Mouse (Mus musculus) hindbrain, embryonic 10.5 days (tissue): ENCODE measurements around the gene Rasip1. TPM values are rescaled to one million over a fixed set of nuclear protein-coding genes. Genes with fewer than 3 reads are reported as not detected.

Source experiments
- DNase-seq: peaks from one replicate; pipeline ENCODE4 v3.0.0-alpha.2; 2017; ENCODE audit warnings: low spot score
- H3K27ac ChIP-seq: fragments of 300-500 bp; sonication (generic); 2 replicates; pipeline ENCODE4 v1.5.1; 2016; ENCODE audit warnings: mild to moderate bottlenecking, moderate library complexity
- H3K27me3 ChIP-seq: fragments of 300-500 bp; sonication (generic); 2 replicates; pipeline ENCODE4 v1.6.1; 2016; ENCODE audit warnings: mild to moderate bottlenecking; ENCODE audit not compliant: poor library complexity, insufficient read depth, severe bottlenecking
- H3K36me3 ChIP-seq: fragments of 300-500 bp; sonication (generic); 2 replicates; pipeline ENCODE4 v1.6.1; 2016; ENCODE audit warnings: mild to moderate bottlenecking, moderate library complexity
- H3K4me1 ChIP-seq: fragments of 300-500 bp; sonication (generic); replicated peaks from 2 replicates; pipeline ENCODE4 v1.6.1; 2016; ENCODE audit warnings: mild to moderate bottlenecking
- H3K4me3 ChIP-seq: fragments of 300-500 bp; sonication (generic); 2 replicates; pipeline ENCODE4 v1.5.1; 2016; ENCODE audit warnings: mild to moderate bottlenecking, moderate library complexity
- H3K9me3 ChIP-seq: fragments of 300-500 bp; sonication (generic); 2 replicates; pipeline ENCODE4 v1.6.1; 2016; ENCODE audit warnings: mild to moderate bottlenecking, moderate library complexity
- WGBS: fragments of 180-500 bp; shearing (Covaris S2); methylation state at CpG from one replicate; pipeline ENCODE4 v1.1.7; 2016; 5-methylcytosine and 5-hydroxymethylcytosine counted together
- polyA plus RNA-seq: library from polyadenylated mRNA; unstranded; fragments of >200 nt; fragmentation: Nextera tagmentation; extraction: Ambion mirVana; gene quantifications from 2 replicates; pipeline ENCODE4 v1.2.1, GENCODE M21; 2016

The Rasip1 gene
- polyA plus RNA-seq, 1 experiment from 2014 or later = 9.3 TPM

DNA sequence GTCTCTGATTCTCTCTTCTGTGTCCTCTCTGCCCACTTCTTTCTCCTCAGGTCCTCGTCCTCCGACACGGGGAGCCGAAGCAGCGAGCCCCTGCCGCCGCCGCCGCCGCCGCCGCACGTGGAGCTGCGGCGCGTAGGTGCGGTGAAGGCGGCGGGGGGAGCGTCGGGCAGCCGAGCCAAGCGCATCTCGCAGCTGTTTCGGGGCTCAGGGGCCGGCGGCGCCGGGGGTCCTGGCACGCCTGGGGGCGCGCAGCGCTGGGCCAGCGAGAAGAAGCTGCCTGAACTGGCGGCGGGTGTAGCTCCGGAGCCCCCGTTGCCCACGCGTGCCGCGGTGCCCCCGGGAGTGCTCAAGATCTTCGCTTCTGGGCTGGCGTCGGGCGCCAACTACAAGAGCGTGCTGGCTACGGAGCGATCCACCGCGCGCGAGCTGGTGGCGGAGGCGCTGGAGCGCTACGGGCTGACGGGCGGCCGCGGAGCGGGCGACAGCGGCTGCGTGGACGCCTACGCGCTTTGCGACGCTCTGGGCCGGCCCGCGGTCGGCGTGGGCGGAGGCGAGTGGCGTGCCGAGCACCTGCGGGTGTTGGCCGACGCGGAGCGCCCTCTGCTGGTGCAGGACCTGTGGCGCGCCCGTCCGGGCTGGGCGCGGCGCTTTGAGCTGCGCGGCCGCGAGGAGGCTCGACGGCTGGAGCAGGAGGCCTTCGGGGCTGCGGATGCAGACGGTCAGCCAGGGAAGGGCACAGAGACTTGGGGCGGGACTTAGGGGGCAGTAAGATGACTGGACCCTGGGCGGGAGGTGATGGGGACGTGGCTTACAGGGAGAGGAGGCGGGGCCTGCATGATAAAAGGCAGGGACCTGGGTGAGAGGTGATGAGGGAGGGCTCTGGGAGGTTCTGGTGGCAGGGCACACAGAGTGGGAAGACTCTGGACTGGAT is 1.3 kb downstream of the Rasip1 start:
- DNase-seq = peak; percentile 88
- no peaks in the 10 kb centered on the region for H3K9me3 ChIP-seq
- H3K4me1 ChIP-seq = peaks cover 18% of the 10 kb centered on the region
- H3K36me3 ChIP-seq = no peaks in the 10 kb centered on the region
- H3K27ac ChIP-seq = peak overlapping the region; percentile 88
- peak overlapping the region; percentile 63 for H3K4me3 ChIP-seq
- WGBS = 2% methylated on average over 105 of the region's 105 CpGs
- H3K27me3 ChIP-seq = peaks cover 86% of the 10 kb centered on the region

DNA sequence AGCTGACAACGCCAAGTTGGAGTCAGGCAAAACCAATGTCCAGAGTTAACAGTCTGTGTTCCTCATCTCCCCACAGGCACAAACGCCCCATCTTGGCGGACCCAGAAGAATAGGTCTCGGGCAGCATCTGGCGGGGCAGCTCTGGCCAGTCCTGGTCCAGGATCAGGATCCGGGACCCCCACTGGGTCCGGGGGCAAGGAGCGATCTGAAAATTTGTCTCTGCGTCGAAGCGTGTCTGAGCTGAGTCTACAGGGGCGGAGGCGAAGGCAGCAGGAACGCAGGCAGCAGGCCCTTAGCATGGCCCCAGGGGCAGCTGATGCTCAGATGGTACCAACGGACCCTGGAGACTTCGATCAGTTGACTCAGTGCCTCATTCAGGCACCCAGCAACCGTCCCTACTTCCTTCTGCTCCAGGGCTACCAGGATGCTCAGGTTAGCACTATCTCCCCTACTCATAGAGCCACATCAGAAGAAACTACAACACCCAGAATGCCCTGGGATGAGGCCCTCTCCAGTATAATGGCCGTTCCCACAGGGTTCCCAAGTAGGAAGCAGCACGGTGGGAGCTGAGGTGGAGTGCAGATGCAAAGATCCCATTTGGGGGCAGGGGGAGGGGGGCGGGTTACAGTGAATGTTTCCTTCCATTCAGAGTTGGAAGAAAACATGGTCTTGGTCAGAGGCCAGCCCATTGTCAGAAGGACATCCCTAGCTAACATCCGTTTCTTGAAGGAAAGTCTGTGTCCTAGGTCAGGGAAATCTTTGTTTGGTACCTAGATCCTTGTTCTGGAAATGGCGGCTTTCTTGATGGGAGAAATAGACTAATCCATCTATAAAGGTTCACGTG is 3.0 kb downstream of the Rasip1 start:
- Histone ChIP-seq H3K27ac (no peak overlapping the region), H3K4me3 (no peak overlapping the region), H3K4me1 (peaks cover 18% of the 10 kb centered on the region), H3K9me3 (no peaks in the 10 kb centered on the region), H3K27me3 (peaks cover 90% of the 10 kb centered on the region), H3K36me3 (no peaks in the 10 kb centered on the region)
- 70% methylated on average over 23 of the region's 23 CpGs for WGBS
- DNase-seq = no peak

DNA sequence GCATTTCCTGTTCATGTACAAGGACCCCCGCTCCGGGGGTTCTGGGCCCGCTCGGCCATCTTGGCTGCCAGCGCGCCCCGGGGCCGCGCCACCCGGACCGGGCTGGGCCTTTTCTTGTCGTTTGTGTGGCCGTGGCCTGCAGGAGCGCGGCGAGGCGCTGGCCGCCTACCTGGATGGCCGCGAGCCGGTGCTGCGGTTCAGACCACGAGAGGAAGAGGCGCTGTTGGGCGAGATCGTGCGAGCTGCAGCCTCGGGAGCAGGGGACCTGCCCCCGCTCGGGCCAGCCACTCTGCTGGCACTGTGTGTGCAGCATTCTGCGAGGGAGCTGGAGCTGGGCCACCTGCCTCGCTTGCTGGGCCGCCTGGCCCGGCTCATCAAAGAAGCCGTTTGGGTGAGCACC is 5.2 kb downstream of the Rasip1 start:
- Histone ChIP-seq H3K27ac (peak overlapping the region; percentile 77), H3K27me3 (peaks cover 69% of the 10 kb centered on the region)

DNA sequence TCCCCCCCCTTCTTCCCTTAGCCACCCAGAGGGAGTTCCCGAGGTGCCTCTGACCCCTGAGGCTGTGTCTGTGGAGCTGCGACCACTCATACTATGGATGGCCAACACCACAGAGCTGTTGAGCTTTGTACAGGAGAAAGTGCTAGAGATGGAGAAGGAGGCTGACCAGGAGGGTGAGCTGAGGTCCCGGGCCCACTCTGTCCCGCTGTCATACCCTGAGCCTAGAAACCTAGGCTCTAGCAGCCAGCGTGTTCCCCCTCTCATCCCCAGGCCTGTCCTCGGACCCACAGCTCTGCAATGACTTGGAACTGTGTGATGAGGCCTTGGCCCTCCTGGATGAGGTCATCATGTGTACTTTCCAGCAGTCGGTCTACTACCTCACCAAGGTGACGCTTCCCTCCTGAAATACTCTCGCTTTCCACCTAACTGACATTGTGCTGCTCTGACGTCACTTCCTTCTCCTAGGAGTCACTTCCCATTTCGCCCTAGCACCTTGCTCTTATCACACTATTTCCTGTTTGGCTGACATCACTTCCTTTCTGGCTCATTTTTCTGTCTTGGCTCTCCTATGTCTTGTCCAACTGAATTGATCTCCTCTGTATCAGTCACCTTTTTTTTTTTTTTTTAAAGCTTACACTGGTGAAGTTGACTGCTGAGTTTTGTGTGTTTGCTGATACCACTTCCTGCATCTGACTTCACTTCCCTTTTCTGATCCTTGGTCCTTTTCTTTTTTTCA is 7.8 kb downstream of the Rasip1 start:
- Histone ChIP-seq H3K27ac (no peak overlapping the region), H3K4me3 (no peak overlapping the region), H3K36me3 (peaks cover 17% of the 10 kb centered on the region), H3K4me1 (peaks cover 29% of the 10 kb centered on the region), H3K27me3 (peaks cover 52% of the 10 kb centered on the region), H3K9me3 (no peaks in the 10 kb centered on the region)
- DNase-seq = no peak
- 88% methylated on average over 11 of the region's 11 CpGs for WGBS

More for the DNA sequence above, 5.2 kb downstream of the Rasip1 start:
- Histone ChIP-seq H3K9me3 (no peaks in the 10 kb centered on the region), H3K4me3 (peak overlapping the region; percentile 44), H3K36me3 (peaks cover 14% of the 10 kb centered on the region), H3K4me1 (peaks cover 18% of the 10 kb centered on the region)
- DNase-seq = peak; percentile 47
- WGBS = 14% methylated on average over 35 of the region's 35 CpGs

DNA sequence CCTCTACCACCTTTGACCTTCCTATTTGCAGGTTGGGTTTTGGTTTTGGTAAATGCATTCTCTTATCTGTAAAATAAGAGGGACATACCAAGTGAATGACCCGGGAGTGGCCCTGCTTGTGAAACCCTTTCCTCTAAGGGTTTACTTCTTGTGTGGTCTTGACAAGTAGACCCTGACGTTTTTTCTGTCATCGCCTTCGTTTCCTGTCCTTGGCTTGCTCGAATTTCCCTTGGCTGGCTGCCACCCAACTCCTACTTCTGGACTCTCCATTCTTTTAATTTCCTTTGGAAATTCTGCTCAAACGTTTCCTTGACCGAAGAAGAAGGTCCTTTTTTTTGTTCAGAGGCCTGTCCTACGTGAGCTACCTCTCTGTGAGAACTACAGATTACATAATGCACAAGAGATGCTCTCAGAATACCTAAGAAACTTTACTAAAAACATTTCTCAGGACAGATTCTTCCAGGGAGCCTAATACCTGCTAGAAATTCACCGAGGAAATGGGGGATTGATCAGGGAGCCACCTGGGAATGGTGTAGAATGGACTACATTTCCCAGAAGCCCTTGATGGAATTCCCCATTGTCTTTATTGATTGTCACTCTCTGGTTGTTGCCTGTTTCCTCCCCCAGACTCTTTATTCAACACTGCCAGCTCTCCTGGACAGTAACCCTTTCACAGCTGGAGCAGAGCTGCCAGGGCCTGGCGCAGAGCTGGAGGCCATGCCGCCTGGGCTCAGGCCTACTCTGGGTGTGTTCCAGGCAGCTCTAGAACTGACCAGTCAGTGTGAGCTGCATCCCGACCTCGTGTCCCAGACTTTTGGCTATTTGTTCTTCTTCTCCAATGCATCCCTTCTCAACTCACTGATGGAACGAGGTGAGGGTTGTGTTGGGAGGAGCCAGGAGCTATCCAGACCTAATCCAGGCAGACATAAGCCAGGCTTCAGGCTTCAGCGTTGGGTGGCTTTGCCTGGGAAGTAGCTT is 8.7 kb downstream of the Rasip1 start:
- H3K27me3 ChIP-seq = peaks cover 52% of the 10 kb centered on the region
- peaks cover 36% of the 10 kb centered on the region for H3K4me1 ChIP-seq
- no peaks in the 10 kb centered on the region for H3K9me3 ChIP-seq

DNA sequence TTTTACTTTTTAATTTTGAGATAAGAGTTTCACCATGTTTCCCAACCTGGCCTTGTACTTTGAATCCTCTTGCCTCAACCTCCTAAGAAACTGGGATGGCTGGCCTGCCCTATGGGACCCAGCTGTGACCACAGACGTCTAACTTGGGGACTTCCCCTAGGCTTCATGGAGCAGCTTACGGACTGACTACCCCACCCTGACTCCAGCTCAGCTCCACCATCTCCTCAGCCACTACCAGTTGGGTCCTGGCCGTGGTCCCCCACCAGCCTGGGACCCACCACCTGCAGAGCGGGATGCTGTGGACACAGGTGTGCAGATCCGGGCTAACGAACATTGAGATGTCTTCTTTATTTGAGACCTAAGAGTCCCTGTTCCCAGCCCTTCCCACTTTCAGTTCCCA is 10.4 kb downstream of the Rasip1 start:
- 96% methylated on average over 6 of the region's 6 CpGs for WGBS
- H3K27me3 ChIP-seq = peaks cover 38% of the 10 kb centered on the region
- no peaks in the 10 kb centered on the region for H3K9me3 ChIP-seq
- H3K4me3 ChIP-seq = peak overlapping the region; percentile 44; the same call in 1 of the 2 replicates
- H3K36me3 ChIP-seq = peaks cover 17% of the 10 kb centered on the region
- H3K27ac ChIP-seq = no peak overlapping the region
- no peak for DNase-seq
- H3K4me1 ChIP-seq = peaks cover 45% of the 10 kb centered on the region

More for the DNA sequence above, 8.7 kb downstream of the Rasip1 start:
- Histone ChIP-seq H3K4me3 (no peak overlapping the region), H3K36me3 (peaks cover 17% of the 10 kb centered on the region), H3K27ac (no peak overlapping the region)
- WGBS = 86% methylated on average over 15 of the region's 15 CpGs
- no peak for DNase-seq

DNA sequence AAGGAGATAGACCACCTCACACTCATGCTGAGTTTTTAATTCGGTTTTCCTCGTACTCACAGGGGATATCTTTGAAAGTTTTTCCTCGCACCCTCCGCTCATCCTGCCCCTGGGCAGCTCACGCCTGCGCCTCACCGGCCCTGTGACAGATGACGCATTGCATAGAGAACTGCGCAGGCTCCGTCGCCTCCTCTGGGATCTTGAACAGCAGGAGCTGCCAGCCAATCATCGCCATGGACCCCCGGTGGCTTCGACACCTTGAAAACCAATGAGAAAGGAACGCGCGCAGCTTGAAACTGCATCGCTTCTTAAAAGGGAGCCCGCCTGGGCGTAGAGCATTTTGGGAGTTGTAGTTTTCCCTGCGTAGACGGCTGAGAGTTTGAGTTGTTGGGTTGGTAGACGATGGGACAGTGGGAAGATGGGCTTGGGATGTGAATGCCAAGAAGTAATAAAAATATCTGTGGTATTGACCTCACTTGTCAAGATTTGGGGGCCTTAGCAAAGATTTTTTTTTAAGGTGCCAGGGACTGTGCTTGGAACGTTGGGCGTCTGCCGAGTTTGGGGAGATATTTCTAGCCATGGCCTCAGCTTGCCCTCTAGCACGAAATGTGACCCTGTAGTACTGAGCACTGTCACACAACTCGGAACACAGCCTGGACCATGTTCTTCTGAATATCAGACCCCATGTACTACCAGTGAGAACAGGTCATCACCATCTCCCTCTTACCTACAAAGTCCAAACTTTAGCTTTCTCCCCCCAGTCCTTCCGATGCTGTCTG is 11.5 kb downstream of the Rasip1 start:
- peak; percentile 96 for DNase-seq
- Histone ChIP-seq H3K27ac (peak overlapping the region; percentile 80), H3K27me3 (peaks cover 27% of the 10 kb centered on the region; the same call in 1 of the 2 replicates), H3K4me1 (peaks cover 53% of the 10 kb centered on the region), H3K4me3 (peak overlapping the region; percentile 44), H3K9me3 (no peaks in the 10 kb centered on the region), H3K36me3 (peaks cover 17% of the 10 kb centered on the region)
- WGBS = 18% methylated on average over 29 of the region's 29 CpGs

DNA sequence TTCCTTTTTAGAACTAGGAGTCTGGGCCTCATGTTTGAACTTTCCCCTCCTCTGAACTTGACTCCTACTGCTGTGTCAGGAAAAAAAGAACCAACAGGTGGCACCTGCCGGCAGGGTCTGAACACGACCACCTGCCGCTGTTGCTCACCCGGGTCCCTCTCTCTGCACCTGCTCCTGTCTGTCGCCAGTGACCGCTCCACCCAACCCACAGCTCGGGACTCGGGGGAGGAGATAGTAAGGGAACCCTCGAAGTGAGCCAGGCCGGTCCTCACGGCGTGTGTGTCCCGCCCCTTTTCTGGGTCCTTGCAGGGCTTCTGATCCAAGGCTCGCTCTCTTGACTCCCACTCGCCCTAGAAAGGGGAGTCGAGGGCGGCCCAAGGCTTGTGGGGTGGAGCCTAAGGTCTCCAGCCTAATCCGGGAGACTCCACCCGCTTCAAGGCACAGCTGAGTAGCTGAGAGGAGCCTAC is 12.3 kb downstream of the Rasip1 start, which contains the start of gene Mamstr:
Gene Mamstr (plus strand): TSS at position 417 of the 467 bp plus-strand sequence.
- WGBS = 21% methylated on average over 19 of the region's 19 CpGs
- Histone ChIP-seq H3K4me1 (peaks cover 60% of the 10 kb centered on the region), H3K9me3 (no peaks in the 10 kb centered on the region), H3K27ac (no peak within 1 kb of the TSS), H3K4me3 (peak within 1 kb of the TSS; percentile 3; the same call in 1 of the 2 replicates), H3K36me3 (peaks cover 17% of the 10 kb centered on the region), H3K27me3 (peaks cover 21% of the 10 kb centered on the region; the same call in 1 of the 2 replicates)
- DNase-seq = no peak

DNA sequence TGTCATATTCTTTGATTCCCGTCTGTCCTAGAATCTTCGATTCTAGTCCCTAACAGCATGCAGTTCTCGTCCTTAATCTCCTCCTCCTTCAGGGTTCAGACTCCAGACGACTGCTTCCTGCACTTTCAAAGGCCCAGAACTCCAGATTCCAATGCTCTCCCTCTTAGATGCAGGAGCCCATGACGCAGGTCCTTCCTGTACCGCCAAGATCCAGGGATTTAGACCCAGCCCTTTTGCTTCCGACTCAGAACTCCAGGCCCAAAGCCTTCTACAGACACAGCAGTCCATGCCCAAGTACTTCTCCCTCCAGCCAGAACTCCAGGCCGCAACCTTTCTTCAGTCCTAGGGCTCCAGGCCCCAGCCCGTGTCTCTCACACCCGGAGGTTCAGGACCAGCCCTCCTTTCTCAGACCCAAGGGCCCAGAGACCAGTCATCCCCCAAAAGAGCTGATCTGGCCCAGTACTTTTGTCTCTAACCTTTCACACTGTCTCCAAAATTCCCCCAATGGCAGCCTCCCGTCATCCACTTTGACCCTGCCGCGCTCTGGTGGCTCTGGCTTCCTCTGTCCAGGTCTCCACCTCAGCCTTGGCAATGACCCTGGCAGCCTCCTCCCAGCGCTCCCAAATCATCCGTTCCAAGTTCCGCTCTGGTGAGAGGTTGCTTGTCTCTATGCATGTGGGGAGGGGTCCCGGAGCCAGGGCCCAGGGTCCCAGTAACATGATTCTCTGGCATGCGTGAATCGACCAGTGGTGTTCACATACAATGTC is 13.1 kb downstream of the Rasip1 start:
- Histone ChIP-seq H3K4me1 (peaks cover 66% of the 10 kb centered on the region), H3K9me3 (no peaks in the 10 kb centered on the region), H3K27me3 (peaks cover 21% of the 10 kb centered on the region; the same call in 1 of the 2 replicates), H3K4me3 (no peak overlapping the region), H3K36me3 (peaks cover 17% of the 10 kb centered on the region), H3K27ac (no peak overlapping the region)
- no peak for DNase-seq
- 73% methylated on average over 19 of the region's 19 CpGs for WGBS

DNA sequence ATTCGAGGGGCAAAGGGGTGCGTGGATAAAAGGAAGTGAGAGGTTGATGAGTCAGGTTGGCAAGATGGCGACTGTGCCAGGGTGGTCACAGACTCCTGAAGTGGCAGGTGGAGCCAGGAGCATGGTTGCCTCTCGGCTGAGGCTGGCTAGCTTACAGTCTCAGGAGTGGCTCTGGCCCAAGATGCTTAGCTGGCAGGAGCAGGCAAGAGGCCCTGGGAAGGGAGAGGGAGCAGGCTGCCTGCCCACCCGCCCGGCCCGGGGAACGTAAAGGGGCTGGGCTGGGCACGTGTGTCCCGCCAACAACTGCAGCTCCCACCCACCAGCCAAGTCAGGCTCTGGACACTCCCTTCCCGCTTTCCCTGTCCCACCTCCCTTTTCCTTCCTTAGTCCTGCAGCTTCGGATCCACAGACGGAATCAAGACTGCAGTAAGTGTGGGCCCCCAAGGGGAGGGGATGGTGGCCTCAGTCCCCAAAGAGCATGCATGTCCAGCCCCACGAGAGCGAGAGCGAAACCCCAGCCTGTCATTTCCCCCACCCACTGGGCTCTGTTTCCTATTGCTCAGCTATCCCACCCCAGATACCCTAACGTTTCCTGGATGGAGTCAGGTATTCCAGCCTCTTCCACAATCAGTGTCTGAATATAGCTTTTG is 14.2 kb downstream of the Rasip1 start:
- Histone ChIP-seq H3K4me1 (peaks cover 70% of the 10 kb centered on the region), H3K4me3 (no peak overlapping the region), H3K9me3 (no peaks in the 10 kb centered on the region)

More for the DNA sequence above, 14.2 kb downstream of the Rasip1 start:
- Histone ChIP-seq H3K27ac (peak overlapping the region; percentile 1; the same call in 1 of the 2 replicates), H3K36me3 (peaks cover 11% of the 10 kb centered on the region), H3K27me3 (peaks cover 21% of the 10 kb centered on the region; the same call in 1 of the 2 replicates)
- 74% methylated on average over 17 of the region's 17 CpGs for WGBS
- DNase-seq = no peak
